Mouse (Mus musculus): ENCODE results near the gene Chrnd.

Chrnd gene

GRCm38 (mm10) chr1:87190429-87190828, at the start of gene Chrnd:
Gene Chrnd (plus strand): TSS chr1:87190607.
- no peak for DNase-seq

GRCm38 (mm10) chr1:87141550-87141949, 48.9 kb upstream of the Chrnd start:
- DNase-seq, result no peak

- peak; percentile 3 for DNase-seq
Observed at GRCm38 (mm10) chr1:87142456-87142855, 48.0 kb upstream of the Chrnd start.

- DNase-seq, result no peak
Observed at GRCm38 (mm10) chr1:87143141-87143540, 47.3 kb upstream of the Chrnd start.

- DNase-seq, result no peak
Observed at GRCm38 (mm10) chr1:87149422-87149821, 41.0 kb upstream of the Chrnd start.

- no peak for DNase-seq
Observed at GRCm38 (mm10) chr1:87151286-87151685, 39.1 kb upstream of the Chrnd start.

- no peak for DNase-seq
Observed at GRCm38 (mm10) chr1:87153776-87154500, 36.5 kb upstream of the Chrnd start.

GRCm38 (mm10) chr1:87154501-87155120, 35.8 kb upstream of the Chrnd start:
- no peak for DNase-seq

- DNase-seq, result no peak
Observed at GRCm38 (mm10) chr1:87155531-87156198, 34.7 kb upstream of the Chrnd start.

- DNase-seq, result no peak
Observed at GRCm38 (mm10) chr1:87156199-87156587, 34.2 kb upstream of the Chrnd start, which contains the start of gene Ecel1. Gene Ecel1 (minus strand): TSS chr1:87156521.

- DNase-seq, result no peak
Observed at GRCm38 (mm10) chr1:87159396-87159795, 31.0 kb upstream of the Chrnd start.

- DNase-seq, result no peak
Observed at GRCm38 (mm10) chr1:87164164-87164795, 26.1 kb upstream of the Chrnd start.

- no peak for DNase-seq
Observed at GRCm38 (mm10) chr1:87164796-87165184, 25.6 kb upstream of the Chrnd start.

- DNase-seq, result no peak
Observed at GRCm38 (mm10) chr1:87170458-87170857, 19.9 kb upstream of the Chrnd start.

GRCm38 (mm10) chr1:87171312-87171711, 19.1 kb upstream of the Chrnd start:
- no peak for DNase-seq

- no peak for DNase-seq
Observed at GRCm38 (mm10) chr1:87172316-87172715, 18.1 kb upstream of the Chrnd start.

- peak; percentile 75 for DNase-seq
Observed at GRCm38 (mm10) chr1:87174006-87174955, 16.1 kb upstream of the Chrnd start.

- peak; percentile 69 for DNase-seq
Observed at GRCm38 (mm10) chr1:87175852-87176292, 14.5 kb upstream of the Chrnd start.

- no peak for DNase-seq
Observed at GRCm38 (mm10) chr1:87180896-87181295, 9.5 kb upstream of the Chrnd start.

- DNase-seq, result no peak
Observed at GRCm38 (mm10) chr1:87183013-87183412, 7.4 kb upstream of the Chrnd start, which contains the start of gene Prss56. Gene Prss56 (plus strand): TSS chr1:87183313.

GRCm38 (mm10) chr1:87183998-87184750, 6.2 kb upstream of the Chrnd start:
- no peak for DNase-seq
